Mouse (Mus musculus) right cerebral cortex, postnatal 25 days (tissue): ENCODE measurements around the gene Inava.

Source experiments
- DNase-seq: peaks from one replicate; pipeline ENCODE4 v3.0.0; 2022

Gene Inava

GRCm38 (mm10) chr1:136233892-136234594, at the start of gene Inava:
Gene Inava, minus strand, starts transcription at chr1:136234264.
- peak; percentile 42 for DNase-seq

- DNase-seq = no peak
Observed at GRCm38 (mm10) chr1:136277366-136277765, 43.3 kb upstream of the Inava start.

GRCm38 (mm10) chr1:136268224-136268623, 34.2 kb upstream of the Inava start:
- DNase-seq = no peak

- DNase-seq = no peak
Observed at GRCm38 (mm10) chr1:136266127-136266526, 32.1 kb upstream of the Inava start.

- no peak for DNase-seq
Observed at GRCm38 (mm10) chr1:136263355-136263754, 29.3 kb upstream of the Inava start.

- DNase-seq = no peak
Observed at GRCm38 (mm10) chr1:136260635-136261238, 26.7 kb upstream of the Inava start, which contains the start of gene Gpr25. Gene Gpr25, minus strand, starts transcription at chr1:136260873.

- peak; percentile 84 for DNase-seq
Observed at GRCm38 (mm10) chr1:136259893-136260634, 26.0 kb upstream of the Inava start.

GRCm38 (mm10) chr1:136259543-136259892, 25.5 kb upstream of the Inava start:
- DNase-seq = no peak

- DNase-seq = no peak
Observed at GRCm38 (mm10) chr1:136258495-136258894, 24.4 kb upstream of the Inava start.

- DNase-seq = no peak
Observed at GRCm38 (mm10) chr1:136255657-136256056, 21.6 kb upstream of the Inava start.

GRCm38 (mm10) chr1:136255174-136255573, 21.1 kb upstream of the Inava start:
- DNase-seq = no peak

- DNase-seq = no peak
Observed at GRCm38 (mm10) chr1:136254503-136255065, 20.5 kb upstream of the Inava start.

- no peak for DNase-seq
Observed at GRCm38 (mm10) chr1:136253472-136253871, 19.4 kb upstream of the Inava start.

GRCm38 (mm10) chr1:136249662-136250061, 15.6 kb upstream of the Inava start:
- DNase-seq = no peak

- DNase-seq = no peak
Observed at GRCm38 (mm10) chr1:136247393-136247792, 13.3 kb upstream of the Inava start.

- DNase-seq = no peak
Observed at GRCm38 (mm10) chr1:136244469-136244868, 10.4 kb upstream of the Inava start.

- DNase-seq = no peak
Observed at GRCm38 (mm10) chr1:136241801-136242200, 7.7 kb upstream of the Inava start.

GRCm38 (mm10) chr1:136238495-136238894, 4.4 kb upstream of the Inava start:
- no peak for DNase-seq

GRCm38 (mm10) chr1:136234595-136235092, 580 bp upstream of the Inava start:
- no peak for DNase-seq

- DNase-seq = no peak
Observed at GRCm38 (mm10) chr1:136232986-136233790, 876 bp downstream of the Inava start.

- no peak for DNase-seq
Observed at GRCm38 (mm10) chr1:136232285-136232926, 1.7 kb downstream of the Inava start.

GRCm38 (mm10) chr1:136231596-136231995, 2.5 kb downstream of the Inava start:
- no peak for DNase-seq
